18 mouse cellular contexts compared by ENCODE assay signal in genomic region chr10:85501966-85502566, GRCm38 (mm10).
A peak's percentile ranks its signal among the peaks of the same experiment; 100 is the strongest.
DNase-seq lines count a peak whose midpoint lies in the region; ATAC-seq lines count a peak whose summit lies in the region.
"Had no signal": no experiment of that assay in that cellular context is flagged by ENCODE, and none has a peak within 500 bp of the region (broad histone marks: within the 10 kb centered on the region; RNA-seq: fewer than 3 reads in every experiment).

No protein-coding gene starts in this region.

- H3K4me1 ChIP-seq in kidney, embryonic 16.5 days (ENCODE audit: insufficient read depth, low read length): peaks cover 19% of the 10 kb centered on the region
- H3K4me1 ChIP-seq: liver, embryonic 12.5 days had no signal

- no peaks in the 10 kb centered on the region for H3K36me3 ChIP-seq in kidney, embryonic 16.5 days (ENCODE audit: insufficient read depth, low read length)
- H3K36me3 ChIP-seq: liver, embryonic 12.5 days had no signal

- no peak for DNase-seq in kidney, postnatal 4 days
- DNase-seq in B cell, adult 2 months: peak; percentile 2
- no peak for DNase-seq in layer of hippocampus, adult 8-10 months (ENCODE audit: low spot score in 2 of 2)
- DNase-seq: adrenal gland, postnatal 25 days; cerebellum, postnatal 36 days; heart, adult 2 months; heart, postnatal 10 days; kidney, postnatal 36 days; lung, postnatal 36 days; midbrain, embryonic 14.5 days; right cerebral cortex, postnatal 4 days had no signal

- H3K4me3 ChIP-seq in kidney, embryonic 16.5 days (ENCODE audit: low read length): no peak overlapping the region
- H3K4me3 ChIP-seq: heart, adult 2 months; liver, embryonic 12.5 days had no signal

- 32% methylated on average over 5 of the region's 5 CpGs for WGBS in kidney, embryonic 16.5 days

- 0 out of 2 replicates have a peak, but pooled peaks have one; percentile 25 for ATAC-seq in kidney, embryonic 16.5 days (ENCODE audit: low FRiP score, low TSS enrichment)
- ATAC-seq in common myeloid progenitor, adult 5-6 weeks (replicated peaks; ENCODE audit: low read depth, poor library complexity, severe bottlenecking): peak; percentile 85
- ATAC-seq in megakaryocyte progenitor cell, adult 5-6 weeks (replicated peaks; ENCODE audit: poor library complexity): peak; percentile 85
- no peak for ATAC-seq in cerebellum, adult (ENCODE audit: insufficient number of reproducible peaks, low FRiP score, low TSS enrichment)
- ATAC-seq: forebrain, embryonic 14.5 days; hindbrain, embryonic 16.5 days; liver, embryonic 12.5 days had no signal

- no peak overlapping the region for H3K4me2 ChIP-seq in kidney, embryonic 16.5 days (replicated peaks; ENCODE audit: low read depth, low read length)
- H3K4me2 ChIP-seq: liver, embryonic 12.5 days had no signal

- no peaks in the 10 kb centered on the region for H3K27me3 ChIP-seq in kidney, embryonic 16.5 days (ENCODE audit: insufficient read depth, low read length)
- H3K27me3 ChIP-seq: liver, embryonic 12.5 days had no signal

- H3K9me3 ChIP-seq in kidney, embryonic 16.5 days (ENCODE audit: low read length): no peaks in the 10 kb centered on the region
- H3K9me3 ChIP-seq: liver, embryonic 12.5 days had no signal

- no peak overlapping the region for H3K27ac ChIP-seq in kidney, embryonic 16.5 days (ENCODE audit: low read length)
- H3K27ac ChIP-seq: heart, adult 2 months; liver, embryonic 12.5 days had no signal

- no peak overlapping the region for H3K9ac ChIP-seq in kidney, embryonic 16.5 days (replicated peaks; ENCODE audit: low read length)
- H3K9ac ChIP-seq: liver, embryonic 12.5 days had no signal

Comparison
In these comparisons a context has a peak if more than half of its experiments do, and no peak if none do; other contexts are left out.
1. DNase-seq: peak in B cell, adult 2 months (2 of 2); none in kidney, postnatal 4 days (0 of 2) and layer of hippocampus, adult 8-10 months (0 of 2).